Mouse (Mus musculus) hindbrain, embryonic 14.5 days (tissue): ENCODE results near the gene Skap1. TPM values are rescaled to one million over a fixed set of nuclear protein-coding genes. Genes with fewer than 3 reads are reported as not detected.
A peak's percentile ranks its signal among the peaks of the same experiment; 100 is the strongest.

Source experiments
- ATAC-seq: fragments of 200-750 bp; cut with Nextera tagmentation; 2 replicates; pipeline ENCODE4 v1.8.0; 2017; ENCODE audit warnings: moderate number of reproducible peaks, mild to moderate bottlenecking, moderate TSS enrichment, moderate library complexity; ENCODE audit not compliant: low FRiP score
- DNase-seq: peaks from one replicate; pipeline ENCODE4 v3.0.0-alpha.2; 2015; ENCODE audit warnings: low spot score
- H3K27ac ChIP-seq: fragments of 300-500 bp; sonication (generic); 2 replicates; pipeline ENCODE4 v1.5.1; 2014; ENCODE audit warnings: mild to moderate bottlenecking, moderate library complexity
- H3K27me3 ChIP-seq: fragments of 300-500 bp; sonication (generic); 2 replicates; pipeline ENCODE4 v1.6.1; 2014; ENCODE audit warnings: mild to moderate bottlenecking, low read length, mixed read lengths; ENCODE audit not compliant: control insufficient read depth, insufficient read depth
- H3K36me3 ChIP-seq: fragments of 300-500 bp; sonication (generic); replicated peaks from 2 replicates; pipeline ENCODE4 v1.6.1; 2014; ENCODE audit not compliant: control insufficient read depth, insufficient read depth
- H3K4me1 ChIP-seq: fragments of 300-500 bp; sonication (generic); replicated peaks from 2 replicates; pipeline ENCODE4 v1.6.1; 2014; ENCODE audit warnings: antibody characterized with exemption, low read length, mixed read lengths; ENCODE audit not compliant: control insufficient read depth, insufficient read depth
- H3K4me2 ChIP-seq: fragments of 300-500 bp; sonication (generic); replicated peaks from 2 replicates; pipeline ENCODE4 v1.6.1; 2014; ENCODE audit warnings: mild to moderate bottlenecking, moderate library complexity
- H3K4me3 ChIP-seq: fragments of 300-500 bp; sonication (generic); replicated peaks from 2 replicates; pipeline ENCODE4 v1.5.1; 2014; ENCODE audit warnings: mild to moderate bottlenecking, low read length
- H3K9ac ChIP-seq: fragments of 300-500 bp; sonication (generic); 2 replicates; pipeline ENCODE4 v1.6.1; 2014
- H3K9me3 ChIP-seq: fragments of 300-500 bp; sonication (generic); 2 replicates; pipeline ENCODE4 v1.6.1; 2016; ENCODE audit warnings: low read length; ENCODE audit not compliant: control insufficient read depth
- whole genome bisulfite sequencing: fragments of 180-500 bp; shearing (Covaris S2); extraction: QIAGEN DNeasy Blood & Tissue Kit; methylation state at CpG from one replicate; pipeline ENCODE4 v1.1.7; 2014; 5-methylcytosine and 5-hydroxymethylcytosine counted together
- polyA plus RNA-seq: library from polyadenylated mRNA; unstranded; fragments of >200 nt; fragmentation: Nextera tagmentation; extraction: Ambion mirVana; gene quantifications from 2 replicates; pipeline ENCODE4 v1.2.1, GENCODE M21; 2014

The Skap1 gene
- polyA plus RNA-seq, 1 experiment from 2014 or later, result 10.3 TPM

DNA sequence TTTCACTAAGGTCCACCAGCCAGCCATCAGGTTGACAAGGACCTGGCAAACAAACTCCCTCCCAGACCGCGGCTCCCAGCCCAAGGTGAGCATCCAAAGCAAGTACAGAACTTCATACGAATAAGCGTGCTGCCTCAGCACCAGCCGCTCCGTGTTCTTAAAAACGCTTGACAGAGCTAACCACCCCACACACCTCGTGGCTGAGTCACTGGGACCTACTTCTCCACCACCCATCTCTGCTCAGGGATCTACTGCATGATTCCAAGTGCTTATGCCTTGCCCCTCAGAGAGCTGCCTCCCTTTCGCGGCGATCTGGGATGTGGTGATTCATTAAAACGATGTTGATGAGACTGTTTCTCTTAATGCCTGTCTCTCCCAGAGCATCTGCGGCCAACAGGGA lies 213.6 kb downstream of the Skap1 start:
- WGBS, result 87% methylated on average over 13 of the region's 13 CpGs
- H3K4me2 ChIP-seq, result no peak overlapping the region

GRCm38 (mm10) chr11:96679026-96679425 lies 214.6 kb downstream of the Skap1 start:
- no peak overlapping the region for H3K9ac ChIP-seq
- H3K4me3 ChIP-seq, result no peak overlapping the region
- no peak overlapping the region for H3K27ac ChIP-seq
- ATAC-seq (no peak), DNase-seq (no peak)
- no peaks in the 10 kb centered on the region for H3K36me3 ChIP-seq
- WGBS, result 85% methylated on average over 4 of the region's 4 CpGs
- H3K4me1 ChIP-seq, result peaks cover 8% of the 10 kb centered on the region; the same call in 1 of the 2 replicates
- no peak overlapping the region for H3K4me2 ChIP-seq
- H3K27me3 ChIP-seq, result no peaks in the 10 kb centered on the region
- no peaks in the 10 kb centered on the region for H3K9me3 ChIP-seq

More for the DNA sequence above, 213.6 kb downstream of the Skap1 start:
- H3K27me3 ChIP-seq, result no peaks in the 10 kb centered on the region
- no peak for ATAC-seq
- H3K4me3 ChIP-seq, result no peak overlapping the region
- H3K4me1 ChIP-seq, result peaks cover 8% of the 10 kb centered on the region; the same call in 1 of the 2 replicates
- no peak for DNase-seq
- no peaks in the 10 kb centered on the region for H3K9me3 ChIP-seq
- no peak overlapping the region for H3K9ac ChIP-seq
- no peaks in the 10 kb centered on the region for H3K36me3 ChIP-seq
- H3K27ac ChIP-seq, result no peak overlapping the region

DNA sequence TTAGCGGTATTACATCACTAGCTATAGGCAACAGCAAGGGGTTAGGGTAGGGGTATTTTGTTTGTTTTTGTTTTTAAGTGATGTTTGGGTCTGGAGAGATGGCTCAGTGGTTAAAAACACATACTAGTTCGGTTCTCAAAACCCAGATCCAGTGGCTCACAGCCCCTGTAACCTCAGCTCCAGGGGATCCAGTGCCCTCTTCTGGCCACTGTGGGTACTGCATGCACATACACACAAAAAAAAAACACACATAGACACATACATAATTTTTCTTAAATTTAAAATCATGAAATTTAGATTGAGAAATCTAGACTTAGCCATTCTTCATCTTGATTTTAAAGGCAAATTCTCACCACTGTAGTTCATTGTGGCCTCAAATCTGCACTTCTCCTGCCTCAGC lies 221.0 kb downstream of the Skap1 start:
- H3K4me3 ChIP-seq, result no peak overlapping the region
- H3K27me3 ChIP-seq, result no peaks in the 10 kb centered on the region
- no peak overlapping the region for H3K27ac ChIP-seq
- DNase-seq, result no peak
- no peak overlapping the region for H3K4me2 ChIP-seq
- no peak overlapping the region for H3K9ac ChIP-seq
- WGBS, result 81% methylated on average over 2 of the region's 2 CpGs
- H3K9me3 ChIP-seq, result no peaks in the 10 kb centered on the region
- no peaks in the 10 kb centered on the region for H3K36me3 ChIP-seq
- no peak for ATAC-seq
- H3K4me1 ChIP-seq, result no peaks in the 10 kb centered on the region

GRCm38 (mm10) chr11:96686713-96687280 lies 222.4 kb downstream of the Skap1 start:
- ATAC-seq, result no peak
- Histone ChIP-seq H3K36me3 (no peaks in the 10 kb centered on the region), H3K4me2 (no peak overlapping the region), H3K27me3 (no peaks in the 10 kb centered on the region), H3K4me1 (no peaks in the 10 kb centered on the region), H3K9me3 (no peaks in the 10 kb centered on the region), H3K27ac (no peak overlapping the region), H3K4me3 (no peak overlapping the region), H3K9ac (no peak overlapping the region)
- WGBS, result 78% methylated on average over 16 of the region's 16 CpGs
- no peak for DNase-seq

DNA sequence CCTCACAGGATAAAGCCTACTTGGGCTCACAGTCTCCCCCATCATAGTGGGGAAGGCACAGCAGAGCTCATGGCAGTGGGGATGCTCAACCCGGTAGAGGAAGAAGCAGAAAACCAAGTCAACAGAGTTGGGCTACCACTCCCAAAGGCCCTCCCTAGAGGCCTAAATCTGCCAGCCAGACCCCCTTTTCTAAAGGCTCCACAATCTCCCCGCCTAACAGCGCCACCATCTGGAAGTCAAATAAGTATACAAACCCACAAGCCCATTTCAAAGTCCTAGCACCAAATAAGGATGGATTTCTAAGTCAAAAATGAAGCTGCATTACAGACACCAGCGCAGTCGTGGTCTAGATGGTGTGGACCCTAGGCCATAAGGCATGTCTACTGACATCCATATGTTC lies 227.9 kb downstream of the Skap1 start:
- WGBS, result 86% methylated on average over 5 of the region's 5 CpGs
- Histone ChIP-seq H3K27ac (no peak overlapping the region), H3K9ac (no peak overlapping the region), H3K4me3 (no peak overlapping the region), H3K36me3 (no peaks in the 10 kb centered on the region), H3K4me1 (peaks cover 9% of the 10 kb centered on the region), H3K27me3 (no peaks in the 10 kb centered on the region), H3K4me2 (no peak overlapping the region), H3K9me3 (no peaks in the 10 kb centered on the region)
- DNase-seq (no peak), ATAC-seq (no peak)

DNA sequence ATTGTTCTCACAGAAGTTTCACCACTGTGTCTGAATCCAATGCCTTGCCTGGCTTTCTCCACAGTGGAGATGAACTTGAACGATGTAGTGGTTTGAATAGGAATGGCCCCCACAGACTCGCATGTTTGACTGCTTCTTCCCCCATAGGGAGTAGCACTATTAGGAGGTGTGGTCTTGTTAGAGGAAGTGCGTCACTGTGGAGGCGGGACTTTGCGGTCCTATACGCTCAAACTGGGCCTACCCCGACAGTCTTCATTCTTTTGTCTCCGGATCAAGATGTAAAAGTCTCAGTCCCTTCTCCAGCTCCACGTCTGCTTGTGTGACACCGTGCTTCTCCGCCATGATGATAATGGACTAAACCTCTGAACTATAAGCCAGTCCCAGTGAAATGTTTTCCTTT lies 229.0 kb downstream of the Skap1 start:
- no peak for ATAC-seq
- Histone ChIP-seq H3K4me1 (peaks cover 9% of the 10 kb centered on the region), H3K27me3 (no peaks in the 10 kb centered on the region), H3K4me3 (no peak overlapping the region), H3K9ac (no peak overlapping the region), H3K27ac (no peak overlapping the region), H3K4me2 (no peak overlapping the region), H3K36me3 (no peaks in the 10 kb centered on the region), H3K9me3 (no peaks in the 10 kb centered on the region)
- 93% methylated on average over 11 of the region's 11 CpGs for whole genome bisulfite sequencing
- DNase-seq, result no peak

DNA sequence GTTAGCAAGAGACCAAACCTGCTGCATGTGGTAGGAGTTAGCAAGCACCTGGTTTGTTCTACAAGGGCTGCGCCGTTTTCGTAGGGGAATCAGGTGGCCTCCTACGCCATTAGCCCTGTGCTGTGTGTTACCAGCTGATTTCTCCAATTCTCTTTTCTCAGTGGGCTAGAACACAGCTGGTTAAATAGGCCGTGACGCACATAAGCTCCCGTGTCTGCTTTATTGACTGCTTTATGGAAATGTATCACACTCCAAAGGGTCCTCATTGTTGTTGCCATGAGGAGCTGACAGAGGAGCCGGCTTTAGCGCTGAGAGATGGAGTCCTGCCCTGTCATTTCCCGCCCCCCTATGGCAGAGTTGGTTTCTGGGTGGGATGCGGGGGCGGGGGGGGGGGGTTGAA lies 230.4 kb downstream of the Skap1 start:
- 22% methylated on average over 12 of the region's 12 CpGs for WGBS
- peak; percentile 65; the same call in 1 of the 2 replicates for ATAC-seq

DNA sequence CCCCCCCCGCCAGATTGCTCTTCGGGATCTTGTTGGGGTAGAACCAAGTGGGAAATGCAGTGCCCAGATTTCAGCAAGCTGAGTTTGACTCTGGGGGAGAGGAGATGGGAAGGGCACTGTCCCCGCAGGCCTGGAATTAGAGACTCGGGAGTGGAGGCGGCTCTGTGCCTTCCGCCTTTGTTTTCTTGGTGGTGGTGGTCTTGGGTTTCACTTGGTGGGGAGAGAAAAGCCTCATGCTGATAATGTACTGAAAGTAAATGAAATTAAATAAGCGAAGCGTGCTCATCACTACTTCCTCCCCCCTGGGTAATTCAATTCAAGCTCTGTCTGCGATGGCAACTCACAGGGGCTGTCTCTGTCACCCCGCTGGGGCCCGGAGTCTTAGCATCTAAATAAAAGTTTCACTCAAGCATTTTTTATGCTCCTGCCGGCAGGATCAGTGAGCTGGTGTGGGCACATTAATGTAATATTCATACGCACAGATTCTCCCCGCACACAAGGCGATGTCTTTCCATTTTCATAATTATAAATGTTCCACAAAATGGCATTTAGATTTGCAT lies 231.9 kb downstream of the Skap1 start:
- Histone ChIP-seq H3K9me3 (no peaks in the 10 kb centered on the region), H3K4me2 (peak overlapping the region; percentile 2), H3K27ac (peak overlapping the region; percentile 67), H3K9ac (no peak overlapping the region), H3K36me3 (no peaks in the 10 kb centered on the region), H3K4me3 (no peak overlapping the region), H3K27me3 (no peaks in the 10 kb centered on the region), H3K4me1 (peaks cover 9% of the 10 kb centered on the region)
- ATAC-seq (no peak), DNase-seq (peak; percentile 59)
- WGBS, result 20% methylated on average over 15 of the region's 15 CpGs

More for the DNA sequence above, 230.4 kb downstream of the Skap1 start:
- H3K36me3 ChIP-seq, result no peaks in the 10 kb centered on the region
- H3K4me2 ChIP-seq, result no peak overlapping the region
- H3K9ac ChIP-seq, result no peak overlapping the region
- H3K9me3 ChIP-seq, result no peaks in the 10 kb centered on the region
- no peak for DNase-seq
- no peaks in the 10 kb centered on the region for H3K27me3 ChIP-seq
- H3K4me1 ChIP-seq, result peaks cover 9% of the 10 kb centered on the region
- no peak overlapping the region for H3K4me3 ChIP-seq
- peak overlapping the region; percentile 29; the same call in 1 of the 2 replicates for H3K27ac ChIP-seq

DNA sequence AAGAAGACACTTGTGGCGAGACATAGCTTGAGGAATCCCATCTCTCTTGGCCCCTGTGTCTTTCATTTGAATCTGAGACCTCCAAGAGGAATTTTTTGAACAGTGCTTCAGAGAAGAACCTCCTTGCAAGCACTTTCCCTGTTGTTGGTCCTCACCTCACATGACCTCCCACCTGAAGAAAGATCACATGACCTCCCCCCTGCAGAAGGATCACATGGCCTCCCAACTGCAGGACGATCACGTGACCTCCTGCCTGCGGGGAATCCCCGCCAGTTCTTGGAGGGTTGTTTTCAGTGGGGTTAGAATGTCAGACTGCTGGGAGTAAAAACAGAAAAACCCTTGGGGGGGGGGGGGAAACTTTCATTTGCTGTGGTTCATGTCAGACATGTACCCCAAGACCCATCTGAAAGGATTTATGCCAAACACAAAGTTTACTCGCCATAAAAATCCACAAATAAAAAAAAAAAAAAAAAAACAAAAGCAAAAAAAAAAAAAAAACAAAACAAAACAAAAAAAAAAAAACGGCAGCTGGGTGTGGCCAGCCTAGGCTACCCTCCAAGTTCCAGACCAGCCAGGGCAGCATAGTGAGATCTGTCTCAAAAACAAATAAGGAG lies 232.6 kb downstream of the Skap1 start:
- Histone ChIP-seq H3K4me1 (peaks cover 9% of the 10 kb centered on the region), H3K27ac (peak overlapping the region; percentile 55), H3K27me3 (no peaks in the 10 kb centered on the region), H3K9ac (no peak overlapping the region), H3K4me3 (no peak overlapping the region), H3K4me2 (no peak overlapping the region), H3K36me3 (no peaks in the 10 kb centered on the region), H3K9me3 (no peaks in the 10 kb centered on the region)
- no peak for ATAC-seq
- WGBS, result 14% methylated on average over 7 of the region's 7 CpGs
- no peak for DNase-seq
